Mouse (Mus musculus) cerebellum, adult 9-10 months (tissue): ENCODE measurements at regions not wholly inside any gene's neighbourhood (a gene's known extent, or its start where the extent isn't known, plus 50 kb on each side); places are given as distances from the start of the nearest gene placed in this dataset.

ENCODE experiments used
- DNase-seq: peaks from one replicate; pipeline ENCODE4 v3.0.0; 2022

DNA sequence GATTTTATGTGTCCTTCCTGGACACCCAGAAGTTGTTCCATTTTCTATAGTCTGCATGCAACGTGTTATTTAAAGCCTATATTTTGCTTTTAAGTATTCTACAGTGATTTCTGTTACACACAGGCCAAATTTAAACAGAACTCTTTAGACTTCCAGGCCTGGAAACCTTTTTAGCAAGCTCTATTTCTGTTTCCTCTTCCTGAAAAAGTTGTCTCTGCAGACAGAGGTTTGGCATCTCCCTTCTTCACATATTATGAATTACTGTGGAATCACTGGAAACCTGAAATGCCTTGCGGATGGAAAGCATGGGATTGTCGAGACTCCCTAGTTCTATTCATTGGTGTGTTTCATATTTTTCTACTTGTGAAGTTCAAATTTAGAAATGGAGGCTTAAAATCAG is 530.7 kb downstream of the Cd109 start:
- no peak for DNase-seq

- no peak for DNase-seq
These were observed 550.2 kb downstream of the Cd109 start for GRCm38 (mm10) chr9:79165596-79165995.

DNA sequence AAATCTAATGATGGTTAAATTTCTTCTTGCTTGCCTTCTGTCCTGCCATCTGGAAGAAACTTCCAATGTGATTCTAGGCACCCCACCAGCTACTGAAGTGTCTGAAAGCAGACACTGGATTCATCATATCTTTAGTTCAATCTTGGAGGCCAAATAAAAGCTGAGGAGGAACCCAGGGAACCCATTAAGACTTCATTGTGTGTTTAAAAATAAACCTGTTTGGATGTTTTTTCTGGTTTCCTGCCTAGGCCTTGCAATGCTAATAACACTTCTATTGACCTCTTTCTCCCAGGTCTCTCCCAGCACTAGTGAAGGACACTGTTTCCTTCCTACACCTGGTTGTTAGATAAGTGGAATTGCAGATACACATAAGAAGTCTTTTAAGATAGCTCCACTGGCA is 545.6 kb downstream of the Col12a1 start:
- peak; percentile 1 for DNase-seq

GRCm38 (mm10) chr9:79179954-79180353 is 538.7 kb downstream of the Col12a1 start:
- no peak for DNase-seq

- DNase-seq: no peak
These were observed 523.2 kb downstream of the Col12a1 start for GRCm38 (mm10) chr9:79195420-79195819.

DNA sequence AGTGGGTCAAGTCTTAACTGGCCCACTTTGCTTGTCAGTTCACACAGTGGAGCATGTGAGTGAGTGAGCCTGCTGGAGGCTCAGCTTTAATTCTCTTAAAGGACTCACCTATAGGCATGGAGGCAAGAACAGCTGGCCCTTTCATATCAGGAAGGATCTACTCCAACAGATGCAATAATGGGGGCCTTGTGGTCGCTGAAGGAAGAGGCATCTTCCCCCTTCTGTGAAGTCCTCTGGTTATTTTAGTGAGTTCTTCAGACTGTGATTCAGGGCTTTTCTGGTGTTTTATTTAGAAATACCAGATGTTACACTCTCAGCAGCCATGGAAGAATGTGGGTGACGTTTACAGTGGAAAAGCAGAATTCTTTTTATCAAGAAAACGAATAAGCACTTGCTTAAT is 516.9 kb downstream of the Col12a1 start:
- no peak for DNase-seq

DNA sequence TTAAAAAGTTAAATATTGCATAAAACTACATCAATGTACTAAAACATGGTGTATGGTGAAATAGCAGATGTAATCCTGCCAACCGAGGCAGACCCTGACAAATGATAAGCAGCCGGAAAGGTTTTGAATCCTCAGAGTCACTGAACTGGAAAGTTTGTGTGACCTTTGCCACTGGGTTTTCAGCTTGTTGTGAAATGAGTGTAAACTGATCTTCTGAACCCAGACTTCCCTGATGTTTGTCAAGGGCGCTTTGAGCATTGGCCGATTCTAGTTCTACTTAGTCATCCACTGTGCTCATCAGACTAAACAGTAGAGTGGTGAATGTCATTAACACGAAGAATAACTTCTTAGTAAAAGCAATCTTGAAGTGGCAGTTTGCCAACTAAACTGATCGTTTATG is 505.3 kb downstream of the Col12a1 start:
- no peak for DNase-seq

DNA sequence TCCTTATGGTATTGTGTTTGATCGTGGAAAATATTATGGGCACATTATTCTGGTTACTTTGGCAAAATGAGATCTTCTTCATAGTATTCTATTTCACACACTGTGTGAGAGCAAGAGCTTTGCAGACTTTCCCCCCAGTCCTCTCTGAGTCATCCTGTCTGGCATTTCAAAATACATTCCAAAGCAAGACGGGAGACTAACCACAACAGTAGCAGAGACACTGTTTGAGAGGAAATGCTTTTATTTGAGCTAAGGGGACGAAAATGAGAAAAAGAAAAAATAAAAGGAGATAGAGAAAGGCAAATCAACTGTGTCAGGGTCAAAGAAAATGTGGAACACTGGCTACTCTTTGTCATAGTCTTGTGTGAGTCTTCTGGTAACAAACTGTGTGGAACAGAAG is 502.6 kb downstream of the Col12a1 start:
- no peak for DNase-seq

DNA sequence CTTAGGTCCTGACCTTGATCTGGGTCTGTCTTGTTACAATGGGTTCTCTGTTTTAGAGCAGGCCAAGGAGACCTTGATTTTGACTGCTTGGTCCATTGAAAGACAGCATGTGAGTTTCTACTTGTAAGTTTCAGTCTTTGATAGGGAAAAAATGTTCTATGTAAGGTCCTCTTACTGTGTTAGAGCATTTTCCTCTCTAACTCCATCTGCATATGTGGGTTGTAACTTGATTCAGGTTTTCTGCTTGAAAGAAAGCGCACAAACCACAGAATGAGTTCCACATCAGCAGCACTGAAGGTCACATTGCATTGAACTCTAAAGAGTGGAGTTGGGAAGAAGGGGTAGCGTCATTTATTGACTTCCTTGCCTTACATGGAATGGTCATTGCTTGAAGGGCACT is 502.2 kb downstream of the Col12a1 start:
- DNase-seq: no peak

GRCm38 (mm10) chr9:79233081-79233480 is 485.6 kb downstream of the Col12a1 start:
- DNase-seq: no peak

GRCm38 (mm10) chr9:79233751-79234150 is 484.9 kb downstream of the Col12a1 start:
- no peak for DNase-seq

GRCm38 (mm10) chr9:79269646-79270213 is 448.9 kb downstream of the Col12a1 start:
- DNase-seq: peak; percentile 12

GRCm38 (mm10) chr9:79270256-79270655 is 448.4 kb downstream of the Col12a1 start:
- peak; percentile 84 for DNase-seq

GRCm38 (mm10) chr9:79287849-79288248 is 430.8 kb downstream of the Col12a1 start:
- no peak for DNase-seq

DNA sequence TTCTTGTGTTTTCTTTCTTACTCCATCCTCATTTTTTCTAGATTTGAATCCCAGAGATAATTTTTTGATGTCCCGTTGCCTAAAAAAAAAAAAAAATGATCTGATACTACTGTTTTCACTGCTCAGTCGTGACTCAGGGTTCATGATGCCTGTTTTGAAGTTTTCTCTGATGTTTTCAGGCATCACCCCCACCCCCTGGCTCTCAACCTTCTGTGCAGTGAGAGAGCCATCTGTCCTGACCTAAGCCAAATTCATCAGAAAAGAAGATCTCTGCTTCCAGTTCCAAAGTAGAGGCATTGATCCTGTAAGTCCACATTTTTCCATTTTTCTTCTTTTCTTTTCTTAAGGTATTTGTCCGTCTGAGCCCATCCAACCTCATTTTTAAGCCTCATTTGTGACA is 423.3 kb downstream of the Col12a1 start:
- DNase-seq: peak; percentile 85

GRCm38 (mm10) chr9:79301580-79301979 is 417.1 kb downstream of the Col12a1 start:
- DNase-seq: peak; percentile 96

DNA sequence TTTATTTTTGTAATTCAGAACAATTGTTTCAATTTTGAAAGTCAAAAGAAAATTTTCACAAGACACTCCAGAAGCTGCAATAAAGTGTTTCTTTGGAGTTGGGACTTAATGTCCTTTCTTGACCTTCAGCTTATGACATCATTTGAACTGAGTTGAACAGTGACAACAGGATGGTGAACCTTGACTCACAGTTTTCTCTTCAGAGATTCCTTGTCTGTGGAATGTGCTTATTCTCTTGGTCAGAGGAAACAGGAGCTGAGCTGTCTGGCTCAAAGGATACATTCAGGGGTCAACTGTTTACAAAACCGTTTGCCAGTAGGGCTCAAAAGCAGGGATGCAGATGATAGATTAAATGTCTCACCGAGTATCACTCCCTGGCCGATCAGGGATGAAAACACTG is 408.0 kb downstream of the Col12a1 start:
- DNase-seq: no peak

- DNase-seq: no peak
These were observed 401.2 kb downstream of the Col12a1 start for GRCm38 (mm10) chr9:79317411-79317810.

- peak; percentile 86 for DNase-seq
These were observed 372.1 kb downstream of the Col12a1 start for GRCm38 (mm10) chr9:79346371-79347096.

DNA sequence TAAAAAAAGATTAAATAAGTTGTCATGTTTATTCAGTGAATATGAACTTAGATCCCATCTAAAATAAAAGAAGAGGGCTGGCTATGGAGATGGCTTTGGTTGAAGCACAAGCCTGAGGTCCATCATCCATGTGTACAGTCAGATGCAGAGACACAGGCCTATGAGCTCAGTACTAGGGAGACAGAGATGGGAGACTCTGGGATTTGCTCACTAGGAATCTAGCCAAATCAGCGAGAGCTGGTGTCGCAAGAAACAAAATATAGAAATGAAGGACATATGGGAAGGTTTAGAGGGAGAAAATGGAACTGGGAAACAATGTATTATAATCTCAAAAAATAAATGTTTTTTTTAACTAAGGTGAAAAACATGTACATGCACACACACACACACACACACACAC is 326.6 kb downstream of the Col12a1 start:
- DNase-seq: no peak

DNA sequence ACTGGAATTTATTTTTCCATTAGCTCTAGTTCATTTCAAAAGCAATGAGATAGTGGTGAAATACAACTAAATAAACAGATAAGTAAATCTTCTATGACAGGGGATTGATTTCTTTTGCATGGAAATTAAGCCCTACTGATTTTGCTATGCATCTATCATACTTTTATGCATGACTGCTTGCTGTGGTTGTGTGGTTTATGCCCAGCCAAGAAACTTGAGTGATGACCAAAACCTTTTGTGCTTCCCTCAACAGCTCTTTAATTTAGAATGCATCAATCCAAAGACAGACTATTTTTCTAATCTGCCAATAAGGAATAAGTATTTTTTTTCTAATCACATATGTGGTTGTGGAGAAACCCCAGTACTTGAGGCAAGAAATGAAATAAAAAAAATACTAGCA is 303.6 kb downstream of the Col12a1 start:
- no peak for DNase-seq

DNA sequence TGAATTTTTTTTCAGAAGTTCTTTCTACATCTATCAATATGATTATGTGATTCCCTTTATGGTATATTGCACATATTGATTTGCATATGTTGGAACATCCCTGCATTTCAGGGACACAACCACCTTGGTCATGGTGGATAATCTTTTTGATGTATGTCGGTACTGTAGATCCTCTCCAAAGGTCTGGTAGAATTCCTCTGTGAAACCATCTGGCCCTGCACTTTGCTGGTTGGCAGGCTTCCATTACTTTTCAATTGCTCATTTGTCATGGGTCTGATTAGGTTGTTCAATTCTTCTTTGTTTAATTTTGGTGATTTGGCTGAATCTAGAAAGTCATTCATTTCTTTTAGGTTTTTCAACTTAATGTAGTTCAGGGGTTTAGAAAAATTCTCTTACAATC is 288.2 kb downstream of the Col12a1 start:
- DNase-seq: peak; percentile 67

- DNase-seq: peak; percentile 5
These were observed 281.0 kb downstream of the Col12a1 start for GRCm38 (mm10) chr9:79437636-79438035.

DNA sequence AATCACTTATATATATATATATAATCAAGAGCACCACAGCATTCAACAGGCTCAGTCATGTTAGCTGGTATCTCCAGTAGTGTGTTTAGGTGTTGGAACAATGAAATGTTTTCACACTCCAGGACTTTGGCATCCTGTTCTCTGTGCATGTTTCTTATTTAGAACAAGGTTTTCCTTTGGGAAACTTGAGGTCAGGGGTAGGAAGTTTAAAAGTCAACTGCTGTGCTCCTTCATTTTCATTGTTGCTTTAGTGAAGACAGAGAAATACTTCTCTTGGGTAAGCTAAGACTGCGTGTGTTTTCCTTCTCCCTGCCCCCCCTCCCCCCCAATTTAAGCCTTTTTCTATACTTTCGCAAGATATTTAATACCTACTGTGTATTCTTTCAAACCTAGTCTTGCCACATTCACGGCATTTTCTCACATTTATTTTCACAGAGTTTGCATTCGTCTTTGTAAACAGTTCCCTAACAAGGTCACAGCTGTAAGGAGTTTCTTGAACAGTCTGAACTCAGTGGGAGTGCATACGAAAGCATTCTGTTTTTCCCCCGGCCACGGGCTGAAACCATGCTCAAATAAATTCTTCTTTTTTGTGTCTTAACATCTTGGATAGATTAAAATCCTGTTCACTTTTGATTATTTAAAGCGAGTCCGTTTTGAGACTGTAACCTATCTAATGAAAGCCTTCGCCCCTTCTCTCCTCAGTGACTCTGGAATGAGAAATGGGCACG is 279.2 kb downstream of the Col12a1 start:
- no peak for DNase-seq
